Mouse (Mus musculus) cortical plate, adult 2 months (tissue): ENCODE measurements around the gene Fgfr2.
"Not testable (repeated sequence)": the region's sequence is repeated elsewhere in the genome, so short reads cannot be mapped to it uniquely, and the experiment has no call there.

ENCODE experiments used
- CTCF ChIP-seq: fragments of 200-500 bp; IDR thresholded peaks from 2 replicates; pipeline ENCODE4 v1.5.1; 2011; ENCODE audit warnings: mild to moderate bottlenecking, control low read depth, low read length; ENCODE audit not compliant: insufficient read depth; ENCODE audit errors: extremely low read depth
- POLR2A ChIP-seq: fragments of 200-500 bp; IDR thresholded peaks from 2 replicates; pipeline ENCODE4 v1.6.1; 2011; ENCODE audit warnings: mild to moderate bottlenecking, low read length, control low read depth; ENCODE audit not compliant: insufficient read depth; ENCODE audit errors: extremely low read depth

GRCm38 (mm10) chr7:132502445-132502844, 620.7 kb downstream of the Fgfr2 start:
- not testable (repeated sequence) for TF ChIP-seq POLR2A, CTCF
